Mouse (Mus musculus) testis, adult 2 months (tissue): ENCODE data around the gene Hyal1.

Source experiments
- CTCF ChIP-seq: fragments of 200-500 bp; IDR thresholded peaks from 2 replicates; pipeline ENCODE4 v1.5.1; 2012; ENCODE audit warnings: low read depth, mild to moderate bottlenecking, inconsistent platforms, low read length, moderate library complexity; ENCODE audit not compliant: control insufficient read depth, insufficient read depth, insufficient replicate concordance
- POLR2A ChIP-seq: fragments of 200-500 bp; IDR thresholded peaks from 2 replicates; pipeline ENCODE4 v1.6.1; 2012; ENCODE audit warnings: low read depth, mild to moderate bottlenecking, inconsistent platforms, low read length, moderate library complexity; ENCODE audit not compliant: control insufficient read depth

DNA sequence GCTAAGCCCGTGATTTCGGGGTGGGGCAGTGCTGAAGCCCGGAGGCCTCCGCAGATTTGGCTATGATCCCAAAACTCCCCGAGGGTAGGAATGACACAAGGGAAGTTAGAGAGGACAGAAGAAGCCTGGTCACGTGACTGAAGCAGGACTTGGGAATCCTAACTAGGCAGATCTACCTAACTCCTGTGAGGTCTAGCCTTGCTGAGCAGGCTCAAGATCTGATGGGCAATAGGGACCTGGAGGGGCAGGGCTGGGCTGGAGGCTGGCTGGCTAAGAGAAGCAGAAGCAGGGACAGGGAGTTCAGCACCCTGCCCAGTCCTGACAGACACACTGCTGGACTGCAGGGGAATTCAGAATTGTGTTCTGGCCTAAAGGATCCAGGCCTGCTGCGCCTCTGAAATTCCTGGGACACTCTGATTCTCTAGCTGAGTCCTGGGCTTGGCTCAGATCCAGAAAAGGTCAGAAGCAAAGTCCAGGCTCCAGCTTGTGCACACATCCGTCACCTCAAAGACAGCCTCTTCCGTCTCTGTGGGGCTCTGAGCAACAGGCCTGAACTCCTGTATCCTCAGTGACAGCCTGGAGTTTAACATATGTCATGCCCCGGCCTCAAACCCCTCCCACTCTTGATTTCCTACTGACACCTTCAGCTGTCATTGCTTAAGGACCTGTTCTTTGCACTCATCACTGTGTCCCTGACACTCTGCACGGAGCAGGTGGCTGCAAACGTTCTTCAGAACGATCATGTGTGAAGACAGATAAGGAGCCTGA is 42.2 kb downstream of the Hyal1 start:
- TF ChIP-seq POLR2A, result no peak
- no peak for TF ChIP-seq CTCF
